Mouse (Mus musculus) kidney, embryonic 15.5 days (tissue): ENCODE results near the gene Hacd1. TPM values are rescaled to one million over a fixed set of nuclear protein-coding genes. Genes with fewer than 3 reads are reported as not detected.

Source experiments
- ATAC-seq: fragments of 200-750 bp; cut with Nextera tagmentation; replicated peaks from 2 replicates; pipeline ENCODE4 v1.8.0; 2017; ENCODE audit warnings: moderate TSS enrichment; ENCODE audit not compliant: low FRiP score
- H3K27ac ChIP-seq: fragments of 300-500 bp; sonication (generic); 2 replicates; pipeline ENCODE4 v1.5.1; 2015; ENCODE audit warnings: mild to moderate bottlenecking, inconsistent platforms
- H3K27me3 ChIP-seq: fragments of 300-500 bp; sonication (generic); 2 replicates; pipeline ENCODE4 v1.6.1; 2015; ENCODE audit warnings: inconsistent platforms
- H3K36me3 ChIP-seq: fragments of 300-500 bp; sonication (generic); 2 replicates; pipeline ENCODE4 v1.6.1; 2015; ENCODE audit warnings: inconsistent platforms
- H3K4me1 ChIP-seq: fragments of 300-500 bp; sonication (generic); 2 replicates; pipeline ENCODE4 v1.6.1; 2015; ENCODE audit warnings: inconsistent platforms
- H3K4me2 ChIP-seq: fragments of 300-500 bp; sonication (generic); 2 replicates; pipeline ENCODE4 v1.6.1; 2015; ENCODE audit warnings: moderate library complexity, mild to moderate bottlenecking, inconsistent platforms
- H3K4me3 ChIP-seq: fragments of 300-500 bp; sonication (generic); replicated peaks from 2 replicates; pipeline ENCODE4 v1.5.1; 2015; ENCODE audit warnings: mild to moderate bottlenecking, inconsistent platforms
- H3K9ac ChIP-seq: fragments of 300-500 bp; sonication (generic); 2 replicates; pipeline ENCODE4 v1.6.1; 2015; ENCODE audit warnings: mild to moderate bottlenecking, inconsistent platforms
- H3K9me3 ChIP-seq: fragments of 300-500 bp; sonication (generic); replicated peaks from 2 replicates; pipeline ENCODE4 v1.6.1; 2016; ENCODE audit warnings: inconsistent platforms
- WGBS: fragments of 180-500 bp; shearing (Covaris S2); methylation state at CpG from one replicate; pipeline ENCODE4 v1.1.7; 2015; ENCODE audit warnings: mixed read lengths; 5-methylcytosine and 5-hydroxymethylcytosine counted together
- polyA plus RNA-seq: library from polyadenylated mRNA; unstranded; fragments of >200 nt; fragmentation: Nextera tagmentation; extraction: Ambion mirVana; gene quantifications from 2 replicates; pipeline ENCODE4 v1.2.1, GENCODE M21; 2015

Gene Hacd1
- polyA plus RNA-seq, 1 experiment from 2014 or later = 60.1 TPM

DNA sequence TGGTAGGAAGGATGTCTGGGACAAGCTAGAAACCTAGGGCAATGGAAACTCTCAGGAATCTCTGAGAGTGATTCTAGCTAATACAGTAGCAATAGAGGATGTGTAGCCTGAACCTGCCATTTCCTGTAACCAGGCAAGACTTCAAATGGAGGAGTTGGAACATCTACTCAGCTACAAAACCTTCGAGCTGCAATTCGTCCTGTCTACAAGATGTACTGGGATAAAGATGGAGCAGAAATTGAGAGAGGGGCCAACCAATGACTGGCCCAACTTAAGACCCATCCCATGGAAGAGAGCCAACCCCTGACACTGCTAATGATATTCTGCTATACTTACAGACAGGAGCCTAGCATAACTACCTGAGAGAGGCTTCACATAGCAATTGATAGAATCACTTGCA, 255.3 kb downstream of the Hacd1 start:
- Histone ChIP-seq H3K27ac (no peak overlapping the region), H3K36me3 (no peaks in the 10 kb centered on the region), H3K27me3 (0 out of 2 replicates have a peak, but pooled peaks cover 1% of the 10 kb centered on the region), H3K9ac (no peak overlapping the region), H3K4me3 (no peak overlapping the region), H3K9me3 (no peaks in the 10 kb centered on the region), H3K4me2 (no peak overlapping the region), H3K4me1 (no peaks in the 10 kb centered on the region)
- WGBS = 85% methylated on average over 2 of the region's 2 CpGs
- ATAC-seq = no peak

Other genes starting within 250 kb of the Hacd1 start
- 65.0 and 67.0 TPM in 2 replicates for gene Stam, start 18.0 kb upstream of the Hacd1 start, polyA plus RNA-seq
- 0.18 and 0.48 TPM in 2 replicates for gene Tmem236, start 118.4 kb upstream of the Hacd1 start, polyA plus RNA-seq
- 5.0 and 5.3 TPM in 2 replicates for gene Mrc1, start 173.3 kb upstream of the Hacd1 start, polyA plus RNA-seq